Mouse (Mus musculus): Measurements from ENCODE around the gene Ubiad1. TPM values are rescaled to one million over a fixed set of nuclear protein-coding genes. Genes with fewer than 3 reads are reported as not detected.

The Ubiad1 gene
- 27.1 and 27.3 TPM in 2 replicates for polyA plus RNA-seq (2016; fragmentation: Nextera tagmentation; extraction: Ambion mirVana)

DNA sequence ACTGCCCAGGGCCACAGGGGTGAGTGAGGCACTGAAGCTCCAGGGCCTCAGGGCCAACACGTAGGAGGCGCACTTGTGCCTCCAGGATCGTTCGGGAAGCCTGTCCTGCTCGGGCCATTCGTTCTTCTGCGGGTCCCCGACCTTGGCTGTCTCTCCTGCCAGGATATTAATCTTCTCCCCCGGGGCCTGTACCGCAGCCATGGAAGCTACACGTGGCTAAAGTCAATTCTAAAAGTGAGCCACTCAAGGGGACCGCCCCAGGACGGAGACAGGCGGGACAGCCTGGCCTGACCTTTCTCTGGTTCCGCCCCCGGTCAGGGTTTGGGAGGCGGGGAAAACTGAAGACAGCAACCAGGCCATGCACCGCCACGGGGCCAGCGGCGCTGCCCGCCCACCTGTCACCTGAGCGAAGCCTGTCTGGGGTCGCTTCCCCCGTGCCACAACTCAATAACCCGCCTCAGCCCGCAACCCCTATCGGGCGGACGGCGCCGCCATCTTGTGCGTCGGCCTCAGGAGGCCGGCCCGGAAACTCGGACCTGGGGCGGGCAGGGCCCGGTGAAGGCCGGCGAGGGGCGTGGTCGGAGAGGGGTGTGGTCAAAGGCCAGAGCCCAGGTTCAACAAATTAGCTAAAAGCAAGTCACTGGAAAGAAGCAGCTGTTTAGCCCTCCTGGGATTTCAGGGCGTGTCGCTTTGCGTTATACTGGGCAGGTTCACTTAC, at the start of gene Ubiad1:
TSS of gene Ubiad1 (minus strand) at position 522 of the 718 bp plus-strand sequence.
- peak within 1 kb of the TSS; percentile 90 for H3K4me3 ChIP-seq
- no peaks in the 10 kb centered on the region for H3K27me3 ChIP-seq (ENCODE audit: poor library complexity, severe bottlenecking)
- DNase-seq (ENCODE audit: extremely low spot score, low spot score), result peak; percentile 88
- H3K4me1 ChIP-seq, result peaks cover 43% of the 10 kb centered on the region
- under 1% methylated on average over 46 of the region's 46 CpGs for WGBS
- H3K36me3 ChIP-seq (replicated peaks), result peaks cover 12% of the 10 kb centered on the region
- H3K9me3 ChIP-seq, result no peaks in the 10 kb centered on the region
- peak within 1 kb of the TSS; percentile 92 for H3K27ac ChIP-seq

- Histone ChIP-seq H3K27me3 (ENCODE audit: poor library complexity, severe bottlenecking) (no peaks in the 10 kb centered on the region), H3K9me3 (no peaks in the 10 kb centered on the region), H3K36me3 (replicated peaks) (peaks cover 96% of the 10 kb centered on the region), H3K27ac (no peak overlapping the region), H3K4me1 (no peaks in the 10 kb centered on the region), H3K4me3 (no peak overlapping the region)
- DNase-seq (ENCODE audit: extremely low spot score, low spot score), result no peak
- WGBS, result 91% methylated on average over 7 of the region's 7 CpGs
Observed at GRCm38 (mm10) chr4:148491448-148491847, 46.9 kb upstream of the Ubiad1 start.

DNA sequence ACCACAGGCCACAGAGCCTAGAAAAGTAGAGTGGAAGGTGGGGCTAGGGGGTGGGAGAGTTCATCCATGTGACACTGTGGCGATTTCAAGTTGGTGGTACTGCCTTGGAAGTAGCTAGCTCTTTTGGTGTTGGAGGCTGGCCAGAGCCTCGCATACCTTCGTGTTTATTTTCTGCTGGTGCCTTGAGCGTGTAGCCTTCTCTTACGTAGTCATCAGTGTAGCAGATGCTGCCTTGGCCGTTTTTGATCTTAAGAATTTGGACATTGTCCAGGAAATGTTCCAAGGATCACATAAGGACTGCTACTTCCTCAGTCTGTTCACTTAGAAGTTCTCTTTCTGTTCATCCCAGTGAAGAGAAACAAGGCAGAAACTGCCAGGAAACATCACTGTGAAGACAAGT, 45.9 kb upstream of the Ubiad1 start:
- no peaks in the 10 kb centered on the region for H3K4me1 ChIP-seq
- H3K4me3 ChIP-seq, result no peak overlapping the region
- DNase-seq (ENCODE audit: extremely low spot score, low spot score), result no peak
- WGBS, result 94% methylated on average over 6 of the region's 6 CpGs
- H3K36me3 ChIP-seq (replicated peaks), result peaks cover 96% of the 10 kb centered on the region
- no peak overlapping the region for H3K27ac ChIP-seq
- H3K9me3 ChIP-seq, result no peaks in the 10 kb centered on the region
- H3K27me3 ChIP-seq (ENCODE audit: poor library complexity, severe bottlenecking), result no peaks in the 10 kb centered on the region

- H3K36me3 ChIP-seq (replicated peaks), result peaks cover 99% of the 10 kb centered on the region
- WGBS, result 84% methylated on average over 2 of the region's 2 CpGs
Observed at GRCm38 (mm10) chr4:148487841-148488240, 43.3 kb upstream of the Ubiad1 start.

DNA sequence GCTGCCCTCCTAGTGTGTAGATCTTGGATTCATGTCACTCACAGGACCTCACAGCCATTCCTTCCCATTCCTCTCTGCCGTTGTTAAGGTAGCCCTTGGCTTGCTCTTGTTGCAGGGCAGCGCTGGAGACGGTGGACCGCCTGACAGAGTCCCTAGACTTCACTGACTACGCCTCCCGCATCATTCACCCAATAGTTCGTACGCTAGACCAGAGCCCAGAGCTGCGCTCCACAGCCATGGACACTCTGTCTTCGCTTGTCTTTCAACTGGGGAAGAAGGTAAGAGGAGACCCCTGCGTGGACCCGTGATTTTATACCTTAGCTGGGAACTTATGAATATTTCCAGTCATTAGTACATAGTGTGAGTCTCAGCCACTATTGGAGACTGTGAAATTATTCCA, 39.9 kb upstream of the Ubiad1 start:
- DNase-seq (ENCODE audit: extremely low spot score, low spot score), result no peak
- Histone ChIP-seq H3K27ac (no peak overlapping the region), H3K4me3 (no peak overlapping the region), H3K27me3 (ENCODE audit: poor library complexity, severe bottlenecking) (no peaks in the 10 kb centered on the region), H3K4me1 (no peaks in the 10 kb centered on the region), H3K36me3 (replicated peaks) (peaks cover 98% of the 10 kb centered on the region), H3K9me3 (no peaks in the 10 kb centered on the region)
- 96% methylated on average over 12 of the region's 12 CpGs for WGBS

More at GRCm38 (mm10) chr4:148487841-148488240, 43.3 kb upstream of the Ubiad1 start:
- no peak overlapping the region for H3K27ac ChIP-seq
- H3K27me3 ChIP-seq (ENCODE audit: poor library complexity, severe bottlenecking), result no peaks in the 10 kb centered on the region
- H3K9me3 ChIP-seq, result no peaks in the 10 kb centered on the region
- no peaks in the 10 kb centered on the region for H3K4me1 ChIP-seq
- DNase-seq (ENCODE audit: extremely low spot score, low spot score), result no peak
- H3K4me3 ChIP-seq, result no peak overlapping the region

DNA sequence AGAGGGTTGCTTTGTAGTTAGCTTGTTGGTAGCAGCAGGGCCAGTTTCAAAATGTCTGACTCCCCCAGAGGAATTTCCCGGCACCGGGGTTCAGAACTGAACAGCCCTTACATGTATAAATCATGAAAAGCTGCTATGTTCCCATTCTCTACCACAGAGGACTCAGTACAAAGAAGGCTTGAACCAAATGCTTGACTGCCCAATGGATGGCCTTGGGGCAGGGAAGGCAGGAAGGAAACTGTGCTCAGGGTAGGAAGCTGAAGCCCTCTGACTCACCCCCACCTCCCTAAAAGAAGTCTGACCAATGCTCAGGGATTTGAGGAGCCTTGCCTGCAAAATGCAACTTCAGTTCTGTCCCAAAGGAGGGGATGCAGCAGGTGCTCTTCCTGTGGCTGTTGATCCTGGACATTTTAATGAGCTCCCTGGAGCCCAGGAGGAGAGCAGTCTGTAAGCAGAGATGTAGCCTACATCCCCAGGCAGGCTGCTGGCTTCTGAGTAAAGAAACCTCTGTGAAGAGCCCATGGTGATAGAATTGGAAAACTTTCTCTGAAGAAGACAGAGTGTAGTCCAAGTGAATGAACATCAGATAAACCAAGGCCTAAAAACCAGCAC, 37.1 kb upstream of the Ubiad1 start:
- H3K4me3 ChIP-seq, result no peak overlapping the region
- peaks cover 97% of the 10 kb centered on the region for H3K36me3 ChIP-seq (replicated peaks)
- H3K9me3 ChIP-seq, result no peaks in the 10 kb centered on the region
- H3K27ac ChIP-seq, result no peak overlapping the region
- DNase-seq (ENCODE audit: extremely low spot score, low spot score), result no peak
- no peaks in the 10 kb centered on the region for H3K4me1 ChIP-seq
- no peaks in the 10 kb centered on the region for H3K27me3 ChIP-seq (ENCODE audit: poor library complexity, severe bottlenecking)
- 87% methylated on average over 2 of the region's 2 CpGs for WGBS

GRCm38 (mm10) chr4:148480245-148480644, 35.7 kb upstream of the Ubiad1 start:
- H3K9me3 ChIP-seq, result no peaks in the 10 kb centered on the region
- DNase-seq (ENCODE audit: extremely low spot score, low spot score), result no peak
- H3K27ac ChIP-seq, result no peak overlapping the region
- no peaks in the 10 kb centered on the region for H3K27me3 ChIP-seq (ENCODE audit: poor library complexity, severe bottlenecking)
- WGBS, result 97% methylated on average over 2 of the region's 2 CpGs
- no peaks in the 10 kb centered on the region for H3K4me1 ChIP-seq
- H3K36me3 ChIP-seq (replicated peaks), result peaks cover 97% of the 10 kb centered on the region
- no peak overlapping the region for H3K4me3 ChIP-seq

- WGBS, result 90% methylated on average over 5 of the region's 5 CpGs
- Histone ChIP-seq H3K27me3 (ENCODE audit: poor library complexity, severe bottlenecking) (no peaks in the 10 kb centered on the region), H3K9me3 (no peaks in the 10 kb centered on the region), H3K36me3 (replicated peaks) (peaks cover 97% of the 10 kb centered on the region), H3K4me3 (no peak overlapping the region), H3K27ac (no peak overlapping the region), H3K4me1 (no peaks in the 10 kb centered on the region)
- no peak for DNase-seq (ENCODE audit: extremely low spot score, low spot score)
Observed at GRCm38 (mm10) chr4:148473496-148473895, 28.9 kb upstream of the Ubiad1 start.

DNA sequence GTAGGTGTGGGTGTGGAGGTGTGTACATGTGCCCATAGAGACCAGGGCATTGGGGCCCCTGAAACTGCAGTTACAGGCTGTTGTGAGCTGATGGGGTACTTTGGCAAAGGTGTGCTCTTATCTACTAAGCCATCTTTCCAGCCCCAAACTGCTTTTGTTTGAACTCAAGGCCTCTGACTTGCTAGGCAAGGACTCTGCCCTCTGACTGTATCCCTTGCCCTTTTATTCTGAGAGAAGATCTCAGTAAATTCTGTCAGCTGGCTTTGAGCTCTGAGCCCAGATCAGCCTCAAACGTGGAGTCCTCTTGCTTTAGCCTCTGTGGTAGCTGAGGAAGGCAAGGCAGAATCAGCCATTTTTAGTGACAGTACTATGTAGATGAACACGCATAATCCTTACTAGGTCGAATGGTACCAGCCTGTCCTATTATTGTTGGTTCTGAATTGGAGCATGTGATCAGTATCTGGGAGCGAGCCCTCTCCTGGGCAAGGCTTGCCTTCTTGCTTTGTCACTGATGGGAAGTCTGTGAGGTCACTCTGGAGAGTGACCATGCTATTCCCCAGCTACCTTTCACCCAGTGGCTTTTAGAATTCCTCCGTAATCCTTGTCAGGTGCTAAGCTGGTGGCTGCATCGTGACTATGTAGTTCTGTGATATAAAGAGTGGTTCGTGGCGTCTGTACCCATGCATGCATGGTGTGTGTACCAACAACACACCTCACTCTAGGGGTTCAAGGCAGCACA, 28.0 kb upstream of the Ubiad1 start:
- WGBS, result 93% methylated on average over 8 of the region's 8 CpGs
- Histone ChIP-seq H3K4me3 (no peak overlapping the region), H3K27me3 (ENCODE audit: poor library complexity, severe bottlenecking) (no peaks in the 10 kb centered on the region), H3K4me1 (no peaks in the 10 kb centered on the region), H3K27ac (no peak overlapping the region), H3K9me3 (no peaks in the 10 kb centered on the region), H3K36me3 (replicated peaks) (peaks cover 99% of the 10 kb centered on the region)
- no peak for DNase-seq (ENCODE audit: extremely low spot score, low spot score)

GRCm38 (mm10) chr4:148471363-148471806, 26.8 kb upstream of the Ubiad1 start:
- H3K4me3 ChIP-seq, result no peak overlapping the region
- H3K4me1 ChIP-seq, result no peaks in the 10 kb centered on the region
- no peak overlapping the region for H3K27ac ChIP-seq
- WGBS, result 90% methylated on average over 10 of the region's 10 CpGs
- H3K9me3 ChIP-seq, result no peaks in the 10 kb centered on the region
- DNase-seq (ENCODE audit: extremely low spot score, low spot score), result no peak
- H3K27me3 ChIP-seq (ENCODE audit: poor library complexity, severe bottlenecking), result no peaks in the 10 kb centered on the region
- peaks cover 98% of the 10 kb centered on the region for H3K36me3 ChIP-seq (replicated peaks)

DNA sequence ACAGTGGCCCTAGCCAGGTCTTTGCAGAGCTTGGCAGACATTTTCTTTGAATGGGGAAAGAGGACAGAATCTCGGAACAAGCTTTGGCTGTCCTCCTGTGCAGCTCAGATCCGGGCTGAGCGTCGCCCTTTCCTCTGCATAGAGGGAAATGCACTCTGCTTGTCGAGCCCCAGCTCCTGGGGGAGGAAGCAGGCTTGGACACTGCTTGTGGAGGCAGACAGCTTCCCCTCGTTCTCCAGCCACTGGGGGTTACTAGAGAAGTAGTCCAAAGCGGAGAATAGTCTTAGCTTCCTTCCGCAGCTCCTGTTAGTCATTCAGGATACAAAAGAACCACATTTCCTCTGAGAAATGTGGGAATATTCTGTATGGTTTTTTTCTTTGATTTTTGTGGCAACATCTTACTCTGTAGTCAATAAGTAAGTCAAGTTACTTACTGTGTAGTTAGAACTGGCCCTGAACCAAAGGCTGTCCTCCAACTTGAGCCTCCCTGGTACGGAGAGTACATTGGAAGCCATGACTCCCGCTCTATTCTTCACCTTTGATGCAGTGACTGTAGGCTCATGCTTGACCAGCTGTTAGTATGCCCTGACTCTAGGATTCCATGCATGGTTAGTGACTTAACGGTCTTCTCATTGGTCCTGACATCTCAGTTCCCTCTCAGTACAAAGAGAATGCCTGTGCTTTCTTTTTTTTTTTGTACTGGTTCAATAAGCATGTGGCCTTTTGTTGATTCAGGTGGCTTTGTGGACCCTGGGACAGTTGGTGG, 25.1 kb upstream of the Ubiad1 start:
- no peak for DNase-seq (ENCODE audit: extremely low spot score, low spot score)
- Histone ChIP-seq H3K4me3 (no peak overlapping the region), H3K4me1 (no peaks in the 10 kb centered on the region), H3K36me3 (replicated peaks) (peaks cover 98% of the 10 kb centered on the region), H3K27ac (no peak overlapping the region), H3K9me3 (no peaks in the 10 kb centered on the region), H3K27me3 (ENCODE audit: poor library complexity, severe bottlenecking) (no peaks in the 10 kb centered on the region)
- WGBS, result 88% methylated on average over 11 of the region's 11 CpGs

DNA sequence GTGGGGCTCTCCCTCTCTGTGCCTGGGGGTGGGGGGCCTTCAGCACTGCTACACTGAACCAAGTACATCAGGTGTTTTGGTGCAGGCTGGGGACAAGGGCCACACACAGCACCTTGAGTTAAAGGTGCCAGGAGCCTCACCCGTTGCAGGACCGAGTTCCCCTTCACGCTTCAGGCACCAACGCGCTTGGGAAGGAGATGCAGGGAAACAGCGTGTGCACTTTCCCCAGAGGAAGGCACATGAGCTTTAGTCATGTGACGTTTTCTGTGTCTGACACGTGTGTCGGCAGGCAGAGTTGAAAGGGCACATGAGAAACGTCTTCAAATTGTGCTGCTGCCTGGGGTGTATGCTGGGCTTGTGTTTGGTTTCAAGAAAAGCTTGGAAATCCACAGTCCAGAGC, 23.8 kb upstream of the Ubiad1 start:
- Histone ChIP-seq H3K4me3 (no peak overlapping the region), H3K9me3 (no peaks in the 10 kb centered on the region), H3K27me3 (ENCODE audit: poor library complexity, severe bottlenecking) (no peaks in the 10 kb centered on the region), H3K27ac (no peak overlapping the region), H3K36me3 (replicated peaks) (peaks cover 99% of the 10 kb centered on the region), H3K4me1 (no peaks in the 10 kb centered on the region)
- WGBS, result 92% methylated on average over 10 of the region's 10 CpGs
- no peak for DNase-seq (ENCODE audit: extremely low spot score, low spot score)

Data from forebrain, embryonic 10.5 days (tissue).